Mouse (Mus musculus) heart, postnatal 25 days (tissue): ENCODE measurements at regions not wholly inside any gene's neighbourhood (a gene's known extent, or its start where the extent isn't known, plus 50 kb on each side); places are given as distances from the start of the nearest gene placed in this dataset.

ENCODE experiments used
- DNase-seq: peaks from one replicate; pipeline ENCODE4 v3.0.0; 2022; ENCODE audit warnings: low spot score
- intact Hi-C: fragments of 180-260 bp; cut with DNase I; formaldehyde crosslinking; loops from one replicate; pipeline ENCODE4 v1.15.1; 2025

DNA sequence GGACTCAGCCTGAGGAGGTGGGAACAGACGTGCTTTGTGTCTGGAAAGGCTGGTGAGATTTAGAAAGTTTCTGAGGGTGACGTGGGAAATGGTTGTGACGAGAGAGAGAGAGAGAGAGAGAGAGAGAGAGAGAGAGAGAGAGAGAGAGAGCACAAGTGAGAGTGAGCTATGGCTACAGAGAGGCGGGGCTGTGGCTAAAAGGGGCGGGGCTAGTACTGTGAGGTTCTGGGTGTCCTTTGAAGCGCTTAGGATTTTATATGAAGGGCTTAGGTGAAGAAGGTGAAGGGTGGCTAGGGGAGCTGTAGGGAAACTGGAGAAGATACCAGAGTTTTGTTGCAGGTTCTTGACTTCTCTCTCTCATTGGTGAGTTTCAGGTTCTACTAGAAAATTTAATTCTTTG, 210.6 kb upstream of the Serp2 start:
- DNase-seq = no peak
- intact Hi-C loops = no loop called here

DNA sequence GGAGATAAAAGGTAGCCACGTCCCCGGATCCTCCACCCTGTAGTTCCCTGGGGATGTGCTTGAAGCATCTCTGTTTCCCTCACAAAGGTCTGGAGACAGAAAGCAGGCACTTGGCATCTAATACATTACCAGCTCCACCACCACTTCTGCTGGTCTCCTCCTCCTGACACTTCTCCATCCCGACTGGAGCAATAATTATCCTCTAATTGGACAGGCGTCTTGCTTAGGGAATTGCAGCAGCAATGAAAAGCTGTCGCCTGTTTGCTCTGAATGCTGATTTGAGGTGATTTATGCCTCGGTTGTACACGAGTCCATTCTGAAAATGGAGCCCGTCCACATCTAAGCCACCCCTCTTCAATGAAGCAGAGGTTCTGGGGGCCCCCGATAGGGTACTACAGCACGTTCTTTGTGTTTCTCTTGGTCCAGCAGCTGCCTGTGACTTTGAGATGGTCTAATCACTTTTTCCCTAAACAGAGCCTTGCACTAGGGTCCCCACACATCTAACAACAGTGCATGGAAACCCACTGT, 209.6 kb upstream of the Serp2 start:
- DNase-seq = no peak
- intact Hi-C loops = no loop called here

DNA sequence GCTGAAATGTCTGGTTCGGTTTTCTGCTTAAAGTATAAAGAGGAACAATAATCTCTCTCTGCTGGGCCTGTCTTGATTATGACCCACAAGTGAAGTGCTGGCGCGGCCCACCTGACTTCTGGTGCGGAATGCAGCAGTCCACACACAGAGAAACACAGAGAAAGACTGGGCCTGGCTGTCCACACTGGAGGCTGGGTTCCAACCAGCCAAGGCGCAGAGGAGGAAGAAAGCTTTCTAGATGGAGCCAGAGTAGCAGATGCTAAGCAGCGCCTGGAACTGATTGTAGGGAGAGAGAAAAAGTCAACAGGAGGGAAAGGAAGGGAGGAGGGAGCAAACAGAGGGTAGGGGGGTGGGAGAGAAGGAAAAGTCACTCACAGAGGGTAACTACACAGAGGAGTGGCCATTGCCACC, 208.4 kb upstream of the Serp2 start:
- DNase-seq = no peak
- intact Hi-C loops = no loop called here

DNA sequence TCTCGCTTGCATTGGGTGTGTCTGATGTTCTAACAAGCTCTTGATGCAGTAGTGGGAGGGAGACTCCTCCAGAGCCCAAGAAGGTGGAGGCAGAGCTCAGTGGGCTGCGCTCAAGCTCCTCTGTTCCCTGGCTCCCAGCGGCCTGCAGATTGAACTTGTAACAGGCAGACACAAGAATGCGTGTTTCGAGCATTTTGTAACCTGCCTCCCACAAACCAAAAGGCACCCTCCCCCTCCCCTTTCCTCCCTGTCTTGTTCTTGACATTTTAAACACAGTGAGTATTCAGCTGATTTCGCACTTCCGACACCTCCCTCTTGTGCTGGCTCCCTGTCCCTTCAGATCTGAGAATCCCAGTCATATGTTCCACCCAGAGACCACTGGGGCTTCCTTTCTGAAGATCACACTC, 207.7 kb upstream of the Serp2 start:
- intact Hi-C loops = loop anchor here (5.0 kb wide), 1 partner anchor 262 kb away; no protein-coding TSS in a partner anchor
- peak; percentile 24 for DNase-seq

DNA sequence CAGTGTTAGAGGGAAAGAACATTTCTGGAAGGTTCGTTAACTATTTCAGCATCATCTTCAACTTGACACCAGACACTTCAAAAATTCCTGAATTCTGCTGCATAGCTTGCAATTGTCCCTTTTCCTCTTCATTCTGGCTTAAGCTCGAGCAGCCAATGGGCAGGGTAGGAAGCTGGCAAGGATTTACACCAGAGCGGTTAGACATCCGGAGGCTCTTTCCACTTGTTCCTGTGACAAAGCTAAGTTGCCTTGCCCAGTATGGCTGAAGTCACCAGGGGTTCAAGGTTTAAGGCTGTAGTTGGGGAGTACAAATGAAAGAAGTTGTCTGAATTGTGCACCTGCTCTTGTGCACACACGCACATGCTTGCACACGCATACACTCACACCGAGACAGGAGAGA, 206.8 kb upstream of the Serp2 start:
- intact Hi-C loops = loop anchor here (5.0 kb wide), 1 partner anchor 261 kb away; no protein-coding TSS in a partner anchor
- no peak for DNase-seq

DNA sequence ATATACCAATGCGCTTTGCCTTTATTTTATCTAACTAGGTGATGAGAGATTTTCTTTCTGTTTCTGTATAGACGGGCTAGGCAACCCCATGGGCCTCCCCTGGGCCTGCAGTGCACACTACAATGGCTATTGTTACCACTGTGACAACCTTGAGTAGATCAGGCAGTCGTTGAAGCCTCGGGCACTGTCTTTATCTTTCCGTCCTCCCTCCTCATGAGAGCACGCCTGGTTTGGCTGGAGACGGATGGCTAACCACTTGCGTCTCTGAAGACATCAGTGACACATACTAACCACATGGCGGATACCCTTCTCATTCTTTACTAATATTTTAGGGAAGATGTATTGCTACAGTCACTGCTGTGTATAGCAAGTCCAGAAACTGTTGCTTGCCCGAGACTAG, 206.1 kb upstream of the Serp2 start:
- DNase-seq = no peak
- intact Hi-C loops = loop anchor here (5.0 kb wide), 1 partner anchor 260 kb away; no protein-coding TSS in a partner anchor

DNA sequence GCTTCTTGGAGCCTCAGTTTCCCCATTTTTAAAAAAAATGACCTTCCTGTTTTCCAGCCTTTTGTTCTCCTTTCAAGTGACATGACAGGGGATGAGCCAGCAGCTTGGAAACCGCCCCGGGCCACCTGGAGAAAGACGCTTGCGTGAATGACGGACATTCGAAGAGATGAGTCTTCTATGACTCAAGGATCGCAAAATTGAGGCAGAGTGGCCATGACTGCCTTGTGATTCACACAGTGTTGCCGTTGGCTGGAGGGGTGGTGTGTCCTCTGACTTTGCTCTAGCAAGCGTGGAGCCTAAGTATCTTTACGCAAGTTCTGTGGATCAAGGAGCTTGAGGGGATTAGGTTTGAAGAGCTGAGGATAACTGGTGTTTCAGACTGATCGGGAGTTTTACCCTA, 205.0 kb upstream of the Serp2 start:
- DNase-seq = no peak
- intact Hi-C loops = loop anchor here (5.0 kb wide), 1 partner anchor 259 kb away; no protein-coding TSS in a partner anchor

DNA sequence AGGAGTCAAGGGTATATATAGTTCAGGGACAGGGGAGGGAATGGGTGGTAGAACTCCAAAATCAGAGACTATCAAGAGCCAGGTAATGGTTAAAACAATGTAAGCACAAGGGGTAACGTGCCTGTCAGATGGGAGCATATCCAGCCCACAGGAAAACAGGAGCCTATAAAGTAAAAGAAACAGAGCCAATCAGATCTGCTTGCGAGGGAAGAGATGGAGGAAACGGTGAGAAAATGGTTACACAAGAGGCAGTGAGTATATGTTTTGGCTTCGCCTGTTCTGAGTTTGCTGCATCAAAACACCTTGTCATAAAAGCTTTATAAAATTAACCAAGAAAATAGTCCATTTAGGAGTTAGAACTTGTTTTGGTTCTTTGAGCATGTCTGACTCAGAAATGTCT, 204.6 kb upstream of the Serp2 start:
- DNase-seq = no peak
- intact Hi-C loops = loop anchor here (5.0 kb wide), 1 partner anchor 259 kb away; no protein-coding TSS in a partner anchor

DNA sequence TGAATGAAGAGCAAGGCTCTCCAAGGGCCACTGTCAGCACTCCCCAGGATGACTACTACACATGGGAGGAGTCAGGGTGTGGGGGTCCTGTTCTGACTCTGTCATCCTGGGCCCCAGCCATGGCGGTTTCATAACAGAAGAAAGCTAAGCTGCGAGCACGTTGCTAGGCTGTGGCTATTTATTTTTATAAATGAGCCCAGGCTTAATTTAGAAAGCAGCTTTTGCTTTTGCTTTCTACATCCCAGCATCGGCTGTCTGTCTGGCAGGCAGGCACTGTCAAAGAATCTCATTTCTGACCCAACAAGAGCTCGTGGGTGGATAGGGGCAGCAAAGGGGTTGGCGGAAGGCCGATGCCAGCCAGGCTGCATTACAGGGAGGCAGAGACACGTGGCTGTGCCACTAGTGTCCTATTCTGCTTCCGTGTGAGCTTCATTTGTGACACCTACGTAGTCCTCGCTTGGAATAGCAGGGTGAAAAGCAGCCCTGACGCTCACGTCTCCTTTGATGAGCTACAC, 203.9 kb upstream of the Serp2 start:
- intact Hi-C loops = loop anchor here (5.0 kb wide), 1 partner anchor 258 kb away; no protein-coding TSS in a partner anchor
- DNase-seq = peak; percentile 77

DNA sequence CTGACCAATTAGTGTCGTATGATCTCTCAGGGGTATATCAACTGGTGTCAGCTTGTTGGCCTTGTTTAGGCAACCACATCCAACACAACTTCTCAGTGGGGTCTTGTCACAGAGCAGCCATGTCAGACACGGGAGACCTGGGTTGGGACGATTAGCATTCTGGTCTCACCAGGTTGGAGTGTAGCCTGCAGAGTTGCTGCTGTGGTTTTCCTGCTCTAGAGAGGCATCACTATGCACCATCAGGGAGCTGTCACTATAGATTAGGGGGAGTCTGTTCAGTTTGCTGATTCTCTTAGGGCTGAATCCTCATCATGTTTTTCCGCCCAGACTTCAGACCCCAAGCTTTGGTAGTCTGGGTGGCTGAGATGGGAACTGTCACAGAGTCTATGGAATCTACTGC, 202.7 kb upstream of the Serp2 start:
- no peak for DNase-seq
- intact Hi-C loops = no loop called here

DNA sequence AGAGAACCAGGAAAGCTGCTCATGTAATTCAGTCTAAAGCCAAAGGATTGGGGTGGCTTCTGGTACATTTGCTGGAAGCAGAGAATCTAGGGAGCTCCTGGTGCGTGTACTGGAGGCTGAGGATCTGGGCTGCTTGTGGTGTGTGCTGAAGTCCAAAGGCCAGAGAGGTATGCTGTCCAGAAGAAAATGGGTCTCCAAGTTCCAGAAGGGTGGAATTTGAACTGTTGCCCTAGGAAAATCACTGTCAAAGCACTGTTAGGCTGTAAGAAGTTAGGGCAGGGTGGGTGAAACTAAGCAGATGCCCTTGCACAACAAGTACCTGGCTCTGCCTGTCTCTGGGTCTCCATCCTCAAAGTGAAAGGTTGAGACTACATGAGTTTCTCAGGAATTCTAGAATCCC, 201.9 kb upstream of the Serp2 start:
- intact Hi-C loops = no loop called here
- no peak for DNase-seq

DNA sequence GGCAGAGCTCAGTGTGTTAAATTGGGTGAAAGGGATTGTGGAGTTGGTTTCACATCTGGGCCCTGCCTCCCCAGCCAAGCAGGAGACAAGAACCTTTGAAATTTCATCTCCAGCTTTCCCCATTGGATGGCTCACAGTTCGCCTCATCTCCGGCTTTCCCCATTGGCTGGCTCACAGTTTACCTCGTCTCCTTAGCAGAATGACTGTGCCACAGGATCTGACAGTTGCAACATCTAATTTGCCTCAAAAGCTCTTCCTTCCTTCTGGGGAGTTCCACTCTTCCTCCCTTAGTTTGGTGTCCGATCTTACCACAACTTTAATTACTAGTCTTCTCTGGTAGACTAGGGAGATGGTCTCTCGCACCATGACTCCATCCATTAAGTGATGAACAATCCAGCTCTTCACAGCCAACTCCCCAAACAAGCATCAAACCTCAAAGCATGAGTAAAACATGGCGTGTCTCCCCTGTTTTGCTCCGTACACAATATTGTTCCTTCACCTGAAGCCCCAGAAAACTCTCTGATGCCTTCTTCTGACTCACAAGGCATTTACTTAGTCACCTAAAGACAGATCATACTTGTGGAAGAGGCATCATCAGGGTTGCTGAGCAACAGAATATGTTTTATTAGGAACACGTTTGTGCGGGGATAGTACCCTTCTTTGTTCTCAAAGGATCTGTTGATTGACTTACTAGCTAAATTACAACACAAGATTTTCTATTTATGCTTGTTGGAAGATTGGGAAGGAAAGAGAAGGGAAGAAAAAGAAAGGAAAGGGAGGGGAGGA, 199.1 kb upstream of the Serp2 start:
- intact Hi-C loops = no loop called here
- no peak for DNase-seq

DNA sequence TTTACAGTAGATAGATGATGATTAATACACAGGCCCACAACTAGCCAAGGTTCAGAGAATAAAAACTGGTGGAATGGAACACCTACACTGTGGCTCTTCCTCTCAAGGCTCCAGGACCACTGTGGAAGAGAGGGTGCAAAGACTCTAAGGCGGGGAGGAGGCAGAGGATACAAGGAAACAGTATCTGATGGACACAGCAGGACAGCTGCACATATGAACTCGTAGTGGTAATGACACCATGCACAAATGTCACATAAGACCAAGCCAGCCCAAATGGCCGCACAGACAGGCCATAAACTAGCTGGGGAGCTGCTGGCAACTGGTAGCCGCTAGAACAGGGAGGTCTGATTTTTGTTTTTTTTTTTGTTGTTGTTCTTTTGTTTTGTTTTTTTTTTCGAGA, 197.0 kb upstream of the Serp2 start:
- intact Hi-C loops = no loop called here
- no peak for DNase-seq

DNA sequence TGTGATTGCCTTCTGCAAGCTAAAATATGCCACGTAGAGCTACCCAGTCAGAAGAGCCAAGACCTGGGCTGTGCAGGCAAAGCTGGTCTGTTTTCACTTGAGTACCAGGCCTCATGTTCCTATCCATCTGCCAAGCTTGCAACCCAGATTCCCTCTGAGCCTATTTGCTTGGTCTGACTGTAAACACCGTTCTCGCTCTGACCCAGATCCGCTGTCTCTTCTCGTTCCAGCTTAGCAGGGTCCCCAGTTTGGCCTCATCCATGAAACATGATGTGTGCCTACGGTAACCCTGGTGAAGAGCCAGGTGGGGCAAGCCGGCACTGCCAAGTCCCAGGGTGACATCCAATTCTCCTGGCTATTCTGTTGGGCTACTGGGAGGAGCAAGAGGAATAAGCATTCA, 192.5 kb upstream of the Serp2 start:
- no peak for DNase-seq
- intact Hi-C loops = no loop called here

DNA sequence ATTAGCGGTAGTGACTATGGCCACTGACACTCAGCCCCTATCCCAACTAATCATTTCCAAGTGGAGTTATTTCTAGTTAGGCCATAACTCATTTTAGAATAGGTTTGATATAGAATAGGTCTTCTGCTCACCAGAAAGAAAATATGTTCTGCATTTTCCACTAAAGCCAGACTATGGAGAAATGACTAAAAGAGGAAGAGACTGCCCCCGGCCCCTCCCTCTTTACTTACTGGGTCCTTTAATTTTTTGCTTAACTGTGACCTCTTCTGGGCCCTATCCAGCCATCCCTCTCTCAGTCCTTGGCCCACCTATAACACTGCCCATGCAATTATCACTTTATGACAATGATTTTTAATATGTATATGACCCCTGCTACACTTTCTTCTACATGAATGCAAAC, 192.0 kb upstream of the Serp2 start:
- intact Hi-C loops = no loop called here
- DNase-seq = no peak

DNA sequence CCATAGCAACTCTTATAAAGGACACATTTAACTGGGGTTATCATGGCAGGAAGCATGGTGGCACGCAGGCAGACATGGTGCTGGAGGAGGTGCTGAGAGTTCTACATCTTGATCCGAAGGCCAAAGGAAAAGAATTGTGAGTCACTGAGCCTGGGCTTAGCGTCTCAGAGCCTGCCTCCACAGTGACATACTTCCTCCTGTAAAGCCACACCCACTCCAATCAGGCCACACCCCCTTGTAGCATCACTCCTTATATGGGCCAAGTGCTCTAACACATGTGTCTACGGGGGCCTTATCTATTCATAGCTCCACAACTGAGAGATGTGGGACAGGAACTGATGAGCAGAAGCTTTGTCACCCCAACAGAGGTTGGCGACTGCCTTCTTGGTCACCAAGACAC, 191.1 kb upstream of the Serp2 start:
- intact Hi-C loops = no loop called here
- DNase-seq = no peak

DNA sequence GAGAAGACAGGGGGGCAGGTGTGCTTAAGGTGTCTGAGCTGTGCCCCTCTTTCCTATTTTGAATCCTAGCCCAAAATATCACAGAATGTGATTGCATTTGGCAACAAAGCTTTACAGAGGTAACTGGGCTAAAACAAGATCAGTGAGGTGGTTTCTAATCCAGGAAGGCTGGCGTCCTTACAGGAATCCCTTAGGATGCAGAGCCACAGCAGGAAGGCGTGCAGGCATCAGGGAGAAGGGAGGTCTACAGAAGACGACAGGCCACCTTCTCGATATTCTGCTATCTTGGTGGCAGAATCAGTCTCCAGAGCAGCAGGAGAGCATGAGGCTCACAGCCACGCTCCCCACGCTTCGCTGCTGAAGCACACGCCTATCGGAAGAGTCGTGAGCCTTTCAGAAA, 189.6 kb upstream of the Serp2 start:
- intact Hi-C loops = no loop called here
- no peak for DNase-seq

DNA sequence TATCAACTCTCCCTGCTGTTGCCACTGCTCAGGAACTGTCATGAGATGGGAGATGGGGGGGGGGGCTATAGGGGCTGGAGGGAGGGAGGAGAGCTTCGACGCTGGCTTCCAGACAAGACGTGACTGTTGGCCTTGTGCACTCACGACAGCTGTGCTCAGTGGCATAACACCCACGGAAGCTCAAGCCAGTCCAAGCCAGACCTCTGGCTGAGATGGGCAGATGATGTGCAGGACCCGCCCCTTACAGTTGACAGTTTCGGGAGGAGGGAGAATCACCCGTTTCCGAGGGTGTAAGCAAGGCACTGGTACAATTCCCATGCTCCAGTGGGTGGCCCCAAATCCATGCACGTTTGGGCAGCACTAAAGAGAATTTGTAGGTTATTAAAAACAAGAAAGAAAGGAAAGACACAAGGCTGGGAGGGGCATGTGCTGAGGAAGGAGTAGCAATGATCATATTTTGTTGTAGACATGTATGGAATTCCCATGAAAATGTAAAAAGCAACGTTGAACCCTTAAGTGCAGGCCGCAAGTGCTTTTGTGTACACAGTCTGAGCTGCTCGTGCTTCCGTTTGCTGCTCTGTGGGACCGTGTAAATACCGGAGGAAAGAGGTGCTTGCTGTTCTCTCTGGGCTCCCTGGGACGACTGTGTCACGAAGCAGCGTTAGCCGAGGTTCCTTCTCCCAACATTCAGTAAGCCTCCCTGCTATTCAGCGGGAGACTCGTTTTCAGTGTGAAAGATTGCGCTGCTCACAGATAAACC, 188.2 kb upstream of the Serp2 start:
- intact Hi-C loops = no loop called here
- DNase-seq = no peak

DNA sequence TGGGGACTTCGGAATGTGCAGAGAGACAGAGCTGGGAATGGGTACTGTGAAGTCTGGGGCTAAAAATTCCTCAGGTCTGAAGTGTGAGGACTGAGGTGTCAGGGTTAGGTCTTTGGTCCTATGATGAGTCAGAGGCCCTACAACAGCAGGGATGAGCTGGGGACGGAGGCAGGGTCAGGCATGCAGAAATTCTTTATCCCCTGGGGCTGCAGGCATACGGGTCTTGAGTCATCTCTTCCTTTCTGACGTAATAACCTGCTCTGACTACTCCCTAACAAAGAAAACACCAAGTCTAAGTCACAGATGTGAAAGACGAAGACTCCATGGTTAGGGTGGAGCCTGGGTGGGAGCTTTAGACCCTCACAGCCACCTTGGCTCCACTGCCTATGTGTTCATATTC, 185.6 kb upstream of the Serp2 start:
- intact Hi-C loops = no loop called here
- DNase-seq = no peak

DNA sequence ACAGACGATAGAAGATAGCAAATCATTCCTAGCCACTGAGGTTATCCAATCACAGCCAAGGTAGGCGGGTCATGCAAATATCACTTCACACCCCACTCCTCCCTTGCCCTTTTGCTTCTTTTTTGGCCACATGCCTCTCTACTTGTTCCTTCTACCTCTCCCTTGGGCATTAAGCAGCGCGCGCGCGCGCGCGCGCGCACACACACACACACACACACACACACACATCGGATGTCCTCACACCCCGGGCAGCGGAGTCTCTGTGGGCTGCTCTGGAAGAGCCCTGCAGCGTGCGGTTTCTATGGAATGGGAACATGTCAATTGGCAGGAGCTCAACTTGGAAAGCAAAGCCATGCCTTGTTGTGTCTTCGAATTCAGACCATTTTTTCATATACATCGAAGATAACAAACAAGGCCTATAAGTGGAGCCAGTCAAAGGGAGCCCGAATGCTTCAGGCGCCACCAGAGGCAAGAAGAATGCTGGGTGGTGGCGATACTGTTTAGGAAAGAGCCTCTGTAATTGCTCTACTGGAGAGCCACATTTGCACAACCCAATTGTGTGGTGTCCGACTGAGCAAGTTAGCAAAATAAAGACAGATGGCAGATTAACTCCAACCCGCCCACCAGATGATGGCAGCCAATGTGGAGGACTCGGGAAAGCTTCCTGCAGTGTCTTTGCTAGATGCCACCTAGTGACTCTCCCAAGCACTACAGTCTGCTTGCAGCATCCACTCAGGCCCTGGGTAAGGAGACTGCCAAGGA, 183.3 kb upstream of the Serp2 start:
- DNase-seq = peak; percentile 28
- intact Hi-C loops = no loop called here
